Mouse (Mus musculus): Measurements from ENCODE around the gene Klhl29.
A peak's percentile ranks its signal among the peaks of the same experiment; 100 is the strongest.

Gene Klhl29

GRCm38 (mm10) chr12:5187773-5188333 is 187.6 kb downstream of the Klhl29 start:
- no peak for DNase-seq (ENCODE audit: low read depth)

- DNase-seq (ENCODE audit: low read depth): no peak
These were observed 188.8 kb downstream of the Klhl29 start for GRCm38 (mm10) chr12:5186645-5187044.

GRCm38 (mm10) chr12:5185603-5186002 is 189.9 kb downstream of the Klhl29 start:
- no peak for DNase-seq (ENCODE audit: low read depth)

GRCm38 (mm10) chr12:5182586-5182985 is 192.9 kb downstream of the Klhl29 start:
- no peak for DNase-seq (ENCODE audit: low read depth)

GRCm38 (mm10) chr12:5182165-5182564 is 193.3 kb downstream of the Klhl29 start:
- no peak for DNase-seq (ENCODE audit: low read depth)

GRCm38 (mm10) chr12:5176716-5177341 is 198.7 kb downstream of the Klhl29 start:
- peak; percentile 76 for DNase-seq (ENCODE audit: low read depth)

- DNase-seq (ENCODE audit: low read depth): no peak
These were observed 209.3 kb downstream of the Klhl29 start for GRCm38 (mm10) chr12:5166141-5166540.

GRCm38 (mm10) chr12:5165411-5165810 is 210.1 kb downstream of the Klhl29 start:
- DNase-seq (ENCODE audit: low read depth): no peak

GRCm38 (mm10) chr12:5162672-5163071 is 212.8 kb downstream of the Klhl29 start:
- DNase-seq (ENCODE audit: low read depth): no peak

GRCm38 (mm10) chr12:5161631-5162030 is 213.9 kb downstream of the Klhl29 start:
- no peak for DNase-seq (ENCODE audit: low read depth)

- DNase-seq (ENCODE audit: low read depth): no peak
These were observed 217.5 kb downstream of the Klhl29 start for GRCm38 (mm10) chr12:5157931-5158481.

GRCm38 (mm10) chr12:5157021-5157681 is 218.3 kb downstream of the Klhl29 start:
- no peak for DNase-seq (ENCODE audit: low read depth)

GRCm38 (mm10) chr12:5155177-5155576 is 220.3 kb downstream of the Klhl29 start:
- no peak for DNase-seq (ENCODE audit: low read depth)

GRCm38 (mm10) chr12:5151859-5152258 is 223.6 kb downstream of the Klhl29 start:
- DNase-seq (ENCODE audit: low read depth): no peak

GRCm38 (mm10) chr12:5147346-5148035 is 228.0 kb downstream of the Klhl29 start:
- DNase-seq (ENCODE audit: low read depth): no peak

GRCm38 (mm10) chr12:5143903-5144781 is 231.3 kb downstream of the Klhl29 start:
- no peak for DNase-seq (ENCODE audit: low read depth)

GRCm38 (mm10) chr12:5143224-5143623 is 232.3 kb downstream of the Klhl29 start:
- DNase-seq (ENCODE audit: low read depth): no peak

- no peak for DNase-seq (ENCODE audit: low read depth)
These were observed 232.7 kb downstream of the Klhl29 start for GRCm38 (mm10) chr12:5142776-5143175.

- no peak for DNase-seq (ENCODE audit: low read depth)
These were observed 234.4 kb downstream of the Klhl29 start for GRCm38 (mm10) chr12:5141040-5141439.

- DNase-seq (ENCODE audit: low read depth): no peak
These were observed 236.2 kb downstream of the Klhl29 start for GRCm38 (mm10) chr12:5139302-5139701.

- DNase-seq (ENCODE audit: low read depth): no peak
These were observed 239.2 kb downstream of the Klhl29 start for GRCm38 (mm10) chr12:5136300-5136699.

- DNase-seq (ENCODE audit: low read depth): no peak
These were observed 246.3 kb downstream of the Klhl29 start for GRCm38 (mm10) chr12:5129190-5129589.

Measured in fibroblast of lung, adult 2 months (primary cell).